8 mouse cellular contexts compared by ENCODE assay signal in the genomic region with DNA sequence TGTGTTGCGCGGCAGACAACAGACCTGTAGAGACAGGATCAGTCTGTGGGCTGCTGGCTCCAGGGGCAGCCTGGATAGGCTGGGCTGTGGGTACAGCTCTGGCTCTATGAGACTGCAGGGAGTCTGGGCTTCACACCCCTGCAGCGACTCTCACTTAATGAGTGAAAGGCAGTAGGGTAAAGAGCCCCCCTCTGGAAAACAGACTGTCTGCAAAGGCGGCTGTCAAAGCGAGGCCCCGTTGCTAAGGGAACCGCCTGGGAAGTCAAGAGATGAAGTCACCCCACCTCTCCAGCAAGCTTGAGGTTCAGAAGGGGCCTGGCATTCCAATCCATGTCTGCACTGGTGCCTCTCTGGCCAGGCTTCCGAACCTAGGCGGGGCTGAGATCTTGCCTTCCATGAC.
DNase-seq lines count a peak whose midpoint lies in the region; ATAC-seq and TF ChIP-seq lines count a peak whose summit lies in the region.

No protein-coding gene starts in this region.

- 21% methylated on average over 9 of the region's 9 CpGs for WGBS in lung, embryonic 14.5 days
- 47% methylated on average over 9 of the region's 9 CpGs for WGBS in lung, adult 2 months
- WGBS in forebrain, embryonic 12.5 days, result 32% methylated on average over 9 of the region's 9 CpGs
- 21% methylated on average over 9 of the region's 9 CpGs for WGBS in limb, embryonic 13.5 days
- WGBS in stomach, embryonic 14.5 days, result 25% methylated on average over 9 of the region's 9 CpGs

- TF ChIP-seq POLR2A in lung, adult 2 months (IDR thresholded peaks at IDR 0.05; ENCODE audit: borderline replicate concordance, extremely low read depth, low read depth, low read length), result no peak

- no peak for TF ChIP-seq CTCF in lung, embryonic 14.5 days (IDR thresholded peaks at IDR 0.05; ENCODE audit: low read depth)
- no peak for TF ChIP-seq CTCF in lung, adult 2 months (IDR thresholded peaks at IDR 0.05; ENCODE audit: insufficient read depth, low read length)

- no peaks in the 10 kb centered on the region for H3K9me3 ChIP-seq in lung, embryonic 14.5 days (ENCODE audit: low read depth, low read length)
- no peaks in the 10 kb centered on the region for H3K9me3 ChIP-seq in forebrain, embryonic 12.5 days
- H3K9me3 ChIP-seq in limb, embryonic 13.5 days, result no peaks in the 10 kb centered on the region
- H3K9me3 ChIP-seq in stomach, embryonic 14.5 days (ENCODE audit: control insufficient read depth, low read depth, low read length), result no peaks in the 10 kb centered on the region

- H3K4me2 ChIP-seq in lung, embryonic 14.5 days, result no peak overlapping the region
- H3K4me2 ChIP-seq in forebrain, embryonic 12.5 days, result no peak overlapping the region
- peak overlapping the region; percentile 24 for H3K4me2 ChIP-seq in limb, embryonic 13.5 days (replicated peaks)
- H3K4me2 ChIP-seq in stomach, embryonic 14.5 days (replicated peaks; ENCODE audit: low read depth, low read length), result no peak overlapping the region

- H3K4me3 ChIP-seq in lung, embryonic 14.5 days (ENCODE audit: low read depth, low read length), result no peak overlapping the region
- no peak overlapping the region for H3K4me3 ChIP-seq in lung, adult 2 months (replicated peaks; ENCODE audit: extremely low read depth, low read depth, low read length)
- no peak overlapping the region for H3K4me3 ChIP-seq in forebrain, embryonic 12.5 days (replicated peaks)
- no peak overlapping the region for H3K4me3 ChIP-seq in limb, embryonic 13.5 days
- no peak overlapping the region for H3K4me3 ChIP-seq in stomach, embryonic 14.5 days (ENCODE audit: low read depth, low read length)

- no peaks in the 10 kb centered on the region for H3K27me3 ChIP-seq in lung, embryonic 14.5 days (ENCODE audit: insufficient read depth, low read length)
- H3K27me3 ChIP-seq in forebrain, embryonic 12.5 days, result peaks cover 21% of the 10 kb centered on the region
- peaks cover 9% of the 10 kb centered on the region; the same call in 1 of the 2 replicates for H3K27me3 ChIP-seq in limb, embryonic 13.5 days
- H3K27me3 ChIP-seq in stomach, embryonic 14.5 days (ENCODE audit: control insufficient read depth, insufficient read depth, low read length), result no peaks in the 10 kb centered on the region

- H3K9ac ChIP-seq in lung, embryonic 14.5 days, result no peak overlapping the region
- no peak overlapping the region for H3K9ac ChIP-seq in forebrain, embryonic 12.5 days
- H3K9ac ChIP-seq in limb, embryonic 13.5 days, result 0 out of 2 replicates have a peak overlapping the region, but pooled peaks have one; percentile 31
- H3K9ac ChIP-seq in stomach, embryonic 14.5 days (replicated peaks; ENCODE audit: low read depth, low read length), result no peak overlapping the region

- DNase-seq in lung, embryonic 14.5 days, result peak; percentile 68
- no peak for DNase-seq in lung, adult 2 months
- no peak for DNase-seq in ovary, postnatal 10 days (ENCODE audit: low spot score)
- DNase-seq in adipocyte (ENCODE audit: low spot score), result no peak

- peak; percentile 77 for ATAC-seq in lung, embryonic 14.5 days (ENCODE audit: insufficient read depth)
- ATAC-seq in forebrain, embryonic 12.5 days (ENCODE audit: low FRiP score), result peak; percentile 74
- ATAC-seq in limb, embryonic 13.5 days (ENCODE audit: low FRiP score, low read depth), result peak; percentile 74
- ATAC-seq in stomach, embryonic 14.5 days (ENCODE audit: insufficient number of reproducible peaks, insufficient read depth, low FRiP score, low read depth), result peak; percentile 56
- ATAC-seq in megakaryocyte progenitor cell, adult 5-6 weeks (replicated peaks; ENCODE audit: poor library complexity), result no peak

- H3K36me3 ChIP-seq in lung, embryonic 14.5 days (ENCODE audit: insufficient read depth), result no peaks in the 10 kb centered on the region
- no peaks in the 10 kb centered on the region for H3K36me3 ChIP-seq in forebrain, embryonic 12.5 days (replicated peaks)
- H3K36me3 ChIP-seq in limb, embryonic 13.5 days, result no peaks in the 10 kb centered on the region
- no peaks in the 10 kb centered on the region for H3K36me3 ChIP-seq in stomach, embryonic 14.5 days (ENCODE audit: control insufficient read depth, insufficient read depth, low read length)

- H3K27ac ChIP-seq in lung, embryonic 14.5 days (ENCODE audit: low read depth), result peak overlapping the region; percentile 59
- H3K27ac ChIP-seq in forebrain, embryonic 12.5 days, result peak overlapping the region; percentile 73
- peak overlapping the region; percentile 48; the same call in 1 of the 2 replicates for H3K27ac ChIP-seq in limb, embryonic 13.5 days
- H3K27ac ChIP-seq in stomach, embryonic 14.5 days (ENCODE audit: low read length), result no peak overlapping the region

- peaks cover 8% of the 10 kb centered on the region; the same call in 1 of the 2 replicates for H3K4me1 ChIP-seq in lung, embryonic 14.5 days (ENCODE audit: insufficient read depth)
- no peaks in the 10 kb centered on the region; the same call in 1 of the 2 replicates for H3K4me1 ChIP-seq in lung, adult 2 months (ENCODE audit: control insufficient read depth, insufficient read depth, low read length)
- H3K4me1 ChIP-seq in forebrain, embryonic 12.5 days, result peaks cover 27% of the 10 kb centered on the region
- H3K4me1 ChIP-seq in limb, embryonic 13.5 days, result peaks cover 33% of the 10 kb centered on the region
- H3K4me1 ChIP-seq in stomach, embryonic 14.5 days (ENCODE audit: control insufficient read depth, insufficient read depth, low read length), result peaks cover 21% of the 10 kb centered on the region
